Mouse (Mus musculus) T-helper 2 cell (primary cell): Measurements from ENCODE around the gene Olfr361.
"Not testable (repeated sequence)": the region's sequence is repeated elsewhere in the genome, so short reads cannot be mapped to it uniquely, and the experiment has no call there.

Source experiments
- in situ Hi-C: fragments of 300-600 bp; cut with MboI, MseI; formaldehyde crosslinking; loops from one replicate; pipeline ENCODE4 v1.15.1; 2025; ENCODE audit warnings: high pct_unique_total_duplicates

Olfr361 gene

DNA sequence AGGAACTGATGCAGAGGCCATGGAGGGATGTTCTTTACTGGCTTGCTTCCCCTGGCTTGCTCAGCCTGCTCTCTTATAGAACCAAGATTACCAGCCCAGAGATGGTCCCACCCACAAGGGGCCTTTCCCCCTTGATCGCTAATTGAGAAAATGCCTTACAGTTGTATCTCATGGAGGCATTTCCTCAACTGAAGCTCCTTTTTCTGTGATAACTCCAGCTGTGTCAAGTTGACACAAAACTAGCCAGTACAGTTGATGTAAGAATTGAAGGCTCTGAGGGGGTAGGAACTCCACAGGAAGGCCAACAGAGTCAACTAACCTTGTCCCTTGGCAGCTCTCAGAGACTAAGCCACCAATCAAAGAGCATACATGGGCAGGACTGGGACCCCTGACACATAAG, at the start of gene Olfr361:
TSS of gene Olfr361 (minus strand) at position 101 of the 400 bp plus-strand sequence.
- in situ Hi-C loops: not testable (repeated sequence)

- in situ Hi-C loops: no loop called here
These were observed 28.7 kb upstream of the Olfr361 start, which contains the start of gene Olfr362 for GRCm38 (mm10) chr2:37117810-37118209. Gene Olfr362 (minus strand): TSS chr2:37117910.

GRCm38 (mm10) chr2:37065446-37065845, 23.6 kb downstream of the Olfr361 start, which contains the start of gene Olfr360:
Gene Olfr360 (plus strand): TSS chr2:37065746.
- in situ Hi-C loops: no loop called here
